Mouse (Mus musculus): ENCODE measurements around the gene B4galnt4. TPM values are rescaled to one million over a fixed set of nuclear protein-coding genes. Genes with fewer than 3 reads are reported as not detected.
"Not testable (repeated sequence)": the region's sequence is repeated elsewhere in the genome, so short reads cannot be mapped to it uniquely, and the experiment has no call there.

B4galnt4 gene
- polyA plus RNA-seq, 1 experiment: 0.46 TPM

DNA sequence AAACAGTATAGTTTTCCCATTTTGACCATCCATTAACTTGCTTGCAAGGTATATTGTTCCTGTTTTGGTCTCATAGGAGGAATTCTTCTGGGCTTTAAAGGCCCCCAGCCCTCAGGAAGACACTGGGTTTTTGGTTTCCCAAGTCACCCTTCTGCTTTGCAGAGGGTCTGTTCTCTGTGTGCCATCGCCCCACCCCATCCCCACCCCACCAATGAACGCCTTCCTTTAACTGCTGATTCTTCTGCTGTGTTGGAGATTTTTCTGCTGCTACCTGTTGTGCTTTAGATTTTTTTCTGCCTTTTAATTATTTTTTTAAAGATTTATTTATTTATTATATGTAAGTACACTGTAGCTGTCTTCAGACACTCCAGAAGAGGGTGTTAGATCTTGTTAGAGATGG lies 32.1 kb upstream of the B4galnt4 start, which contains the start of gene Gm17387:
TSS of gene Gm17387 (plus strand) at position 301 of the 400 bp plus-strand sequence.
- H3ac ChIP-seq (ENCODE audit: control insufficient read depth, insufficient read length): no peak within 1 kb of the TSS
- H3K27me3 ChIP-seq (ENCODE audit: control insufficient read depth, insufficient read depth, insufficient read length): no peaks in the 10 kb centered on the region
- no peaks in the 10 kb centered on the region for H3K36me3 ChIP-seq (ENCODE audit: control insufficient read depth, insufficient read depth)
- no peak within 1 kb of the TSS for H3K4me2 ChIP-seq (ENCODE audit: low read depth)
- H3K79me2 ChIP-seq (ENCODE audit: control insufficient read depth, insufficient read depth): no peaks in the 10 kb centered on the region
- TF ChIP-seq POLR2AphosphoS2 (IDR thresholded peaks at IDR 0.05; ENCODE audit: insufficient read length, low read depth) (no peak), POLR2A (IDR thresholded peaks at IDR 0.05; ENCODE audit: insufficient read length, low read depth) (no peak), E2F4 (IDR thresholded peaks at IDR 0.05; ENCODE audit: insufficient read depth) (no peak)
- H3K4me3 ChIP-seq: no peak within 1 kb of the TSS

DNA sequence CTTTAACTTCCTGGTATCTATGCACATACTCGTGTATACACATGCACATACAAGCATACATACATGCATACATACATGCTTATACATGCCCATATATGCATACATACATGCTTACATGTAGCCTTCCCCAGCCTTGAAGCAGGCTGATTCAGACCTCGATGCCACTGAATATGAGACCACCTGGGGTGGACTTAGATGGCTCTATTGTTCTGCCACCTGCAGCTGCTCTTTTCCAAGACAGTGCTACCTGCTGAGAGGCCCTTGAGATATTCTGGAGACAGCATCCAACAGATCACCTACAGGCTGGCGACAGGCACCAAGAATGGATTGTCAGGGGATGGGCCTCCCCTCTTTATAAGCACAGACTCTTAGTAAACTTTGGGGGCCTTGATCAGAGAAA lies 30.5 kb upstream of the B4galnt4 start:
- Histone ChIP-seq H3K27me3 (ENCODE audit: control insufficient read depth, insufficient read depth, insufficient read length) (no peaks in the 10 kb centered on the region), H3ac (ENCODE audit: control insufficient read depth, insufficient read length) (no peak overlapping the region), H3K4me3 (no peak overlapping the region), H3K79me2 (ENCODE audit: control insufficient read depth, insufficient read depth) (no peaks in the 10 kb centered on the region), H3K36me3 (ENCODE audit: control insufficient read depth, insufficient read depth) (no peaks in the 10 kb centered on the region), H3K4me2 (ENCODE audit: low read depth) (no peak overlapping the region)
- no peak for TF ChIP-seq TCF3 (IDR thresholded peaks at IDR 0.05; ENCODE audit: insufficient read length, low read depth)
- TF ChIP-seq SRF (IDR thresholded peaks at IDR 0.05; ENCODE audit: control insufficient read depth, insufficient read length, low read depth): no peak
- no peak for TF ChIP-seq POLR2A (IDR thresholded peaks at IDR 0.05; ENCODE audit: insufficient read length, low read depth)
- TF ChIP-seq REST (IDR thresholded peaks at IDR 0.05; ENCODE audit: insufficient read depth, insufficient read length): no peak
- no peak for TF ChIP-seq CEBPB (IDR thresholded peaks at IDR 0.05; ENCODE audit: insufficient read depth, poor library complexity, severe bottlenecking)
- TF ChIP-seq USF1 (IDR thresholded peaks at IDR 0.05; ENCODE audit: low read depth): no peak
- TF ChIP-seq POLR2AphosphoS2 (IDR thresholded peaks at IDR 0.05; ENCODE audit: insufficient read length, low read depth): no peak
- TF ChIP-seq MYOG (IDR thresholded peaks at IDR 0.05; ENCODE audit: control insufficient read depth in 1 of 3, insufficient read depth in 1 of 3, insufficient read length in 2 of 3, low read depth in 2 of 3): no peak

DNA sequence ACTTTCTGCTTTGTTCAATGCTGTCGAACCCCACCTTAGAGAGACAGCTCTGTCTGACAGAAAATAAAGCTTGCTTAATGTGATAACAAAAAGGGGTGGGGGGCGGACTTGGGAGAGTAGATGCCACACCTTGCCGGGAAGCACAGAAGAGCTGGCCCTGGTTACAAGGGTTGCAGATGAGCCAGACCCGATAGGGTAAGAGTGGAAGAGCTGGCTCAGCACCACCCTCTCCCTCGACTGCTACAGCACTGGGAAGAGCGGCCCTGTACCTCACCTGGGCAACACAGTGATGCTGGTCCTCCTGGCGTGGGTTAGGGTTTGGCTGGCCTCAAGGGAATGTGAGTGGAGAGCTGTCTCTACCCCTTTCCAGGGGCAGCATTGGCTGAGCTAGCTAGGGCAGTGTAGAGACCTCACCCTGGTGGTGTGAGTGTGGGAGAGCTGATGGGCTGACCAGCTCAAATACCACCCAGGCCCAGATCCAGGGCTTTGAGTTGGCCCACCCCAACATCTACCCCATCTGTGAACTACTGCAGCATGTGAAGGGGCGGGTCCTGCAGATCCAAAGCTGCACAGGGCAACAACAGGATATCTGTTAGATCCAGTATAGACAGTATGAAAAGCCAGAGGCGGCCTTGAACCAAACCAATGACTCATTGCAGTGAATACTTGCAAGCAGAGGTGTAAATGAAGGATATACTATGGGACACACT lies 28.3 kb upstream of the B4galnt4 start:
- Histone ChIP-seq H3K79me2 (ENCODE audit: control insufficient read depth, insufficient read depth) (no peaks in the 10 kb centered on the region), H3K4me2 (ENCODE audit: low read depth) (no peak overlapping the region), H3K4me3 (no peak overlapping the region), H3ac (ENCODE audit: control insufficient read depth, insufficient read length) (no peak overlapping the region), H3K27me3 (ENCODE audit: control insufficient read depth, insufficient read depth, insufficient read length) (no peaks in the 10 kb centered on the region), H3K36me3 (ENCODE audit: control insufficient read depth, insufficient read depth) (no peaks in the 10 kb centered on the region)
- TF ChIP-seq E2F4 (IDR thresholded peaks at IDR 0.05; ENCODE audit: insufficient read depth): no peak
- no peak for TF ChIP-seq MYOD1 (IDR thresholded peaks at IDR 0.05; ENCODE audit: control insufficient read depth in 1 of 3, insufficient read length in 2 of 3, low read depth in 2 of 3)
- no peak for TF ChIP-seq USF1 (IDR thresholded peaks at IDR 0.05; ENCODE audit: low read depth)
- no peak for TF ChIP-seq POLR2A (IDR thresholded peaks at IDR 0.05; ENCODE audit: insufficient read length, low read depth)
- no peak for TF ChIP-seq REST (IDR thresholded peaks at IDR 0.05; ENCODE audit: insufficient read depth, insufficient read length)
- TF ChIP-seq MYOG (IDR thresholded peaks at IDR 0.05; ENCODE audit: control insufficient read depth in 1 of 3, insufficient read depth in 1 of 3, insufficient read length in 2 of 3, low read depth in 2 of 3): no peak

DNA sequence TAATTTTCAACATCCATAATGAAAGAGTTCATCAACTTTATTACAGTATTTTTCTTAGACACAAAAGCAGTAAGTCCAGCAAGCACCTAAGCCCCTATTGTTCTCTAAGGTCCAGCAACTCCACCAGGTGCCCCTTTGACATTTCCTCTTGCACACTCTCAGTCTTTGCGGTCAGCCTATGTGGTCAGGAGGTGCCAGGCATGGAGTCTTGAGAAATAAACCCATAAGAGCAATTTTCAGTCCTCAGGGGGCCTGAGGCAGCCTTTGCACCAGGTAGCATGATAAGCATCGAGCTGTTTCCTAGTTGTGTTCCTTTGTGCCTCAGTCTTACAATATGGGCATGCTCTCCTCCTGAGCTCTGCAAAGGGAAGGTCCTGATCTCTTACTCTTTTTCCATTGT lies 24.3 kb upstream of the B4galnt4 start:
- H3K4me2 ChIP-seq (ENCODE audit: low read depth); H3K27me3 ChIP-seq (ENCODE audit: control insufficient read depth, insufficient read depth, insufficient read length); H3ac ChIP-seq (ENCODE audit: control insufficient read depth, insufficient read length); H3K36me3 ChIP-seq (ENCODE audit: control insufficient read depth, insufficient read depth); H3K79me2 ChIP-seq (ENCODE audit: control insufficient read depth, insufficient read depth); H3K4me3 ChIP-seq: not testable (repeated sequence)

DNA sequence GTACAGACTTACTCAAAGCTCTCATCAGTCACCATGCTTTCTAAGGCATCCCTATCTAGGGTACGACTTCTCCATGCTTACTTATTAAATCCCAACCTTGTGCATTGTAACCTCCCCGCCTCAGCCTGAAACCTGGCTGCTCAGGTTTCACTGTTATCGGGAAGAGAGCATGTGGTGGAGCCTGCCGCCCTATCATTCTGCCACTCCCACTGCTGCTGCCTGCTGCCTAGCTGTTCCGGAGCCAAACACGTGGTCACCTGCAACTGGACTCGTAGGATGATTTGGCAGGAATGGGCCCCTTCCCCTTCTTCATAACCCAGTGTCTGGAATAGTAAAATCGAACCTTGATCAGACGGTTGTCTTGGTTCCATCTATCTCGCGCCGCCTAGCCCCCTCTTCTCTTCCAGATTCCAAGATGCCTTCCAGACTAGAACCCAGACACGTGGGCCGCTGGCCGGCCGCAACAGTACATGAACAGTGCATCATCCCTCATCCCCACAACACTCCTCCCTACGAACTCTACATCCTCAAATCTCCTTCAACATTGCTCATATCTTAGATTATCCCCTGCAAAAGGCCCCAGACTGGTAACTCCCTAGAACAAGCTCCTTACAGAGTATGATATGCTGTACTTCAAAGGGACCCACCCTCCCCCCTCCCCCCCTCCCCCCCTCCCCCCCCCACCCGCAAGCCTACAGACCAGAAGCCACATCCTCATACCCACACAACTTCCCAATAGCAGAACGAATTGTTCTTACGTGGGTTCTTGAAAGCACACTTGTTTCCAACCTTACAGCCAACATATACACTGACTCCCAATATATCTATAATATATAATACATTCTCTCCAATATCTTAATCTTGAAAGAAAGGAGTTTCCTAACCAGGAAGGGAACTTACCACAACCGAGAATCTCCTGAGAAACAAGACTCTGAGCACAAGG lies 22.5 kb upstream of the B4galnt4 start:
- TF ChIP-seq CEBPB (IDR thresholded peaks at IDR 0.05; ENCODE audit: insufficient read depth, poor library complexity, severe bottlenecking) (no peak), TCF3 (IDR thresholded peaks at IDR 0.05; ENCODE audit: insufficient read length, low read depth) (no peak), MYOG (IDR thresholded peaks at IDR 0.05; ENCODE audit: control insufficient read depth in 1 of 3, insufficient read depth in 1 of 3, insufficient read length in 2 of 3, low read depth in 2 of 3) (no peak), MYOD1 (IDR thresholded peaks at IDR 0.05; ENCODE audit: control insufficient read depth in 1 of 3, insufficient read length in 2 of 3, low read depth in 2 of 3) (no peak), USF1 (IDR thresholded peaks at IDR 0.05; ENCODE audit: low read depth) (no peak), E2F4 (IDR thresholded peaks at IDR 0.05; ENCODE audit: insufficient read depth) (no peak), TCF12 (IDR thresholded peaks at IDR 0.05; ENCODE audit: insufficient read depth, poor library complexity, severe bottlenecking) (no peak), POLR2AphosphoS2 (IDR thresholded peaks at IDR 0.05; ENCODE audit: insufficient read length, low read depth) (no peak), SRF (IDR thresholded peaks at IDR 0.05; ENCODE audit: control insufficient read depth, insufficient read length, low read depth) (no peak), MAX (IDR thresholded peaks at IDR 0.05; ENCODE audit: low read depth) (no peak), REST (IDR thresholded peaks at IDR 0.05; ENCODE audit: insufficient read depth, insufficient read length) (no peak), POLR2A (IDR thresholded peaks at IDR 0.05; ENCODE audit: insufficient read length, low read depth) (no peak)
- Histone ChIP-seq H3K27me3 (ENCODE audit: control insufficient read depth, insufficient read depth, insufficient read length) (no peaks in the 10 kb centered on the region), H3ac (ENCODE audit: control insufficient read depth, insufficient read length) (no peak overlapping the region), H3K79me2 (ENCODE audit: control insufficient read depth, insufficient read depth) (no peaks in the 10 kb centered on the region), H3K4me3 (no peak overlapping the region), H3K4me2 (ENCODE audit: low read depth) (no peak overlapping the region), H3K36me3 (ENCODE audit: control insufficient read depth, insufficient read depth) (no peaks in the 10 kb centered on the region)
